Mouse (Mus musculus) olfactory bulb, adult 2 months (tissue): ENCODE data around the gene Litaf. TPM values are rescaled to one million over a fixed set of nuclear protein-coding genes. Genes with fewer than 3 reads are reported as not detected.
"Not testable (repeated sequence)": the region's sequence is repeated elsewhere in the genome, so short reads cannot be mapped to it uniquely, and the experiment has no call there.

Experiments used
- H3K27ac ChIP-seq: fragments of 200-500 bp; 2 replicates; pipeline ENCODE4 v1.5.1; 2012; ENCODE audit warnings: low read depth, low read length; ENCODE audit not compliant: insufficient read depth
- H3K4me1 ChIP-seq: fragments of 200-500 bp; 2 replicates; pipeline ENCODE4 v1.6.1; 2012; ENCODE audit warnings: low read length; ENCODE audit not compliant: control insufficient read depth, insufficient read depth
- H3K4me3 ChIP-seq: fragments of 200-500 bp; 2 replicates; pipeline ENCODE4 v1.5.1; 2012; ENCODE audit warnings: mild to moderate bottlenecking, low read depth, low read length, moderate library complexity; ENCODE audit not compliant: insufficient read depth
- CTCF ChIP-seq: fragments of 200-500 bp; IDR thresholded peaks from 2 replicates; pipeline ENCODE4 v1.5.1; 2012; ENCODE audit warnings: low read depth, mild to moderate bottlenecking, low read length, moderate library complexity; ENCODE audit not compliant: insufficient read depth
- POLR2A ChIP-seq: fragments of 200-500 bp; IDR thresholded peaks from 2 replicates; pipeline ENCODE4 v1.6.1; 2012; ENCODE audit warnings: mild to moderate bottlenecking, low read depth, low read length, moderate library complexity; ENCODE audit not compliant: insufficient read depth
- WGBS: fragments of 180-500 bp; shearing (Covaris S2); methylation state at CpG from one replicate; pipeline ENCODE4 v1.1.7; 2018; 5-methylcytosine and 5-hydroxymethylcytosine counted together
- polyA plus RNA-seq: library from polyadenylated mRNA; stranded (reverse); fragments of >200 nt; gene quantifications from 2 replicates; pipeline ENCODE4 v1.2.4, GENCODE M21; 2012; ENCODE audit warnings: low replicate concordance; ENCODE audit not compliant: missing spikeins, insufficient read depth, insufficient read length

Litaf gene
- polyA plus RNA-seq, 1 experiment = not detected

GRCm38 (mm10) chr16:11021403-11022112 is 44.4 kb downstream of the Litaf start:
- no peak for TF ChIP-seq POLR2A
- no peak for TF ChIP-seq CTCF
- no peak overlapping the region for H3K4me3 ChIP-seq
- no peak overlapping the region for H3K27ac ChIP-seq
- 75% methylated on average over 3 of the region's 3 CpGs for WGBS
- H3K4me1 ChIP-seq = peaks cover 20% of the 10 kb centered on the region

- TF ChIP-seq POLR2A = no peak
- TF ChIP-seq CTCF = no peak
- 63% methylated on average over 11 of the region's 11 CpGs for WGBS
- no peak overlapping the region for H3K27ac ChIP-seq
- H3K4me3 ChIP-seq = no peak overlapping the region
- peaks cover 11% of the 10 kb centered on the region for H3K4me1 ChIP-seq
These were observed 48.0 kb downstream of the Litaf start for GRCm38 (mm10) chr16:11017807-11018595.

GRCm38 (mm10) chr16:11016353-11016752 is 49.6 kb downstream of the Litaf start:
- 64% methylated on average over 4 of the region's 4 CpGs for WGBS
- Histone ChIP-seq H3K4me1 (peaks cover 20% of the 10 kb centered on the region), H3K4me3 (no peak overlapping the region), H3K27ac (no peak overlapping the region)
- TF ChIP-seq POLR2A (no peak), CTCF (no peak)

- no peak for TF ChIP-seq POLR2A
- no peak for TF ChIP-seq CTCF
- WGBS = 92% methylated on average over 3 of the region's 3 CpGs
- Histone ChIP-seq H3K4me1 (peaks cover 20% of the 10 kb centered on the region), H3K27ac (no peak overlapping the region), H3K4me3 (no peak overlapping the region)
These were observed 51.5 kb downstream of the Litaf start for GRCm38 (mm10) chr16:11014407-11014806.

- H3K4me3 ChIP-seq, H3K27ac ChIP-seq: not testable (repeated sequence)
- 89% methylated on average over 14 of the region's 19 CpGs for WGBS
- H3K4me1 ChIP-seq = peaks cover 24% of the 10 kb centered on the region
These were observed 52.4 kb downstream of the Litaf start for GRCm38 (mm10) chr16:11013464-11014147.

DNA sequence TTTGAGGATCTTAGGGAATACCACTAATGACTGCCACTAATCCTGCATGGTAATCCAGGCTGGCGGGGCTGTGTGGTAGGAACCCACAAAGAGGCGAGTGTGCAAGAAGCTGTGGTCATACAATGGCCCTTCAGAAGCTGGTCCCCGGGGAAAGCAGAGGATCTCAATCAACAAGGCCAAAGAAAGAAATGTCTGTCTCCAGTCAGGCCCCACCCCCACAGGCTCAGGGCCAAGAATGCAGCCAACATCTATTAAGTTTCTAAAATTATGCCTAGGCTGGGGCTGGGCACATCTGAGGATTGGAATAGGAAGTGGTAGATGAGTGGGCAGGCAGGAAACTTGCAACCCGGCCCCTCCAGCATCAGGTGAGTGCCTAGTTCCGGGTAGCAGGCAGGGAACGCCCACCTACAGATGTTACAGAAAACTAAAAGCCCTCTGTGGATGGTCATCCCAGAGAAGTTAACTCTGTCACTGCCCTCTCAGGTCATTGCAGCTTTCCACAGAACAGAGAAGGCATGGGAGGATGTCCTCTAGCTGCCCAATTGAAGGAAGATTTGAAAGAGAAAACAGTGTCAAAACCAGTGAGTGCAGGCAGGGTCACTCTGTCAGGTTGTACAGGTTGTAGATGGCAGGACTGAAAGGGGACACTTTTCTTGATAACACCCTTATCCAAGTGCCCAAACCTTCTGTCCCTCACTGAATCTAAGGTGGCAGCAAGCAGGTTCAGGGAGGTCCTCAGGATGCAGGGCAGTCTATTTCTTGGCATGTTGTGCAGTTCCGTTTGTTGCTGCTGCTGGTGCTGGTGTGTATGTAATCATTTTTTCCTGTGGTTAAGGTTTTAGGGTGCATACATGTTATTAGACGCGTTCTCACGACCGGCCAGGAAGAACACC is 53.1 kb downstream of the Litaf start:
- Histone ChIP-seq H3K4me3 (no peak overlapping the region), H3K4me1 (peaks cover 24% of the 10 kb centered on the region), H3K27ac (peak overlapping the region; percentile 51)
- no peak for TF ChIP-seq POLR2A
- TF ChIP-seq CTCF = no peak
- WGBS = 55% methylated on average over 11 of the region's 11 CpGs

DNA sequence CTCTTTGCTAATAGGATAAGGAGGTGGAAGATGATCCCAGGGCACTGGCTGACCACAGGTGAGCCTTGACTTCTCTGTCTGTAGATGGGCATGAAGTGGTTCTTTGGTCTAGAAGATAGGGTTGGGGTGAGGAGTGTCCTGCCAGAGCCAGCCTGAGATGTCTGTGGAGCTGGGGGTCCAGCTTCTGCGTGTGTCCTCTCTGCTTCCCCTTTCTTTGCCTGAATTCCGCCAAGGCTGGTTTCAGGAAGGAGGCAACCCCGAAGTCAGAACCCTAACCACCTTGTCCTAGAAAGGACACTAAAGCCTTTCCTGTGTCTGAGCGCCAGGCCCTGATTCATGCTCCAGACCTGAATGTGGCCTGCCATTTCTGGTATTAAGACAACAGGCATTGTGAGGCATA is 54.0 kb downstream of the Litaf start:
- peak overlapping the region; percentile 60 for H3K27ac ChIP-seq
- TF ChIP-seq POLR2A (no peak), CTCF (no peak)
- WGBS = 97% methylated on average over 4 of the region's 4 CpGs
- no peak overlapping the region for H3K4me3 ChIP-seq
- H3K4me1 ChIP-seq = peaks cover 29% of the 10 kb centered on the region

- Histone ChIP-seq H3K27ac (no peak overlapping the region), H3K4me1 (peaks cover 34% of the 10 kb centered on the region), H3K4me3 (no peak overlapping the region)
- 90% methylated on average over 2 of the region's 2 CpGs for WGBS
- TF ChIP-seq POLR2A (no peak), CTCF (no peak)
These were observed 54.8 kb downstream of the Litaf start for GRCm38 (mm10) chr16:11011206-11011605.

DNA sequence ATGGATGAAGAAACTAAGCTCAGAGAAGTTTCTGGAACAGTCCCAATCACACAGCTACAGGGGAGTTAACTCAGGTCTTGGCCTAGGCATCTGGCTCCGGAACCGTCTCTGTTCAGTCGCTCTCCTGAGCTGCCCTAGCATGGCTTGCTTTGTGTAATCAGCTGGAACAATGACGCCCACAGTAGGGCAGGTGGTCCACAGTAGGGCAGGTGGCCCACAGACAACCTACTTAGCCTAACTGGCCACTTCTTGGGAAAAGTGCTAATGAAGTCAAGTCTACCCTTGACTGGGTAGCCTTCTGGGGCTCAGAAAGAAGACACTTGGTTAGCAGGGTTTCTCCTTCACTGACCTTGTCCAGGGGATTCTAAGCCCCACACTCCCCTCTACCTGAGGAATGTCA is 55.7 kb downstream of the Litaf start:
- TF ChIP-seq CTCF (no peak), POLR2A (no peak)
- Histone ChIP-seq H3K4me3 (no peak overlapping the region), H3K27ac (no peak overlapping the region), H3K4me1 (peaks cover 37% of the 10 kb centered on the region)
- 94% methylated on average over 4 of the region's 4 CpGs for WGBS
